ENCODE assay signal across 15 mouse cellular contexts in the genomic region with DNA sequence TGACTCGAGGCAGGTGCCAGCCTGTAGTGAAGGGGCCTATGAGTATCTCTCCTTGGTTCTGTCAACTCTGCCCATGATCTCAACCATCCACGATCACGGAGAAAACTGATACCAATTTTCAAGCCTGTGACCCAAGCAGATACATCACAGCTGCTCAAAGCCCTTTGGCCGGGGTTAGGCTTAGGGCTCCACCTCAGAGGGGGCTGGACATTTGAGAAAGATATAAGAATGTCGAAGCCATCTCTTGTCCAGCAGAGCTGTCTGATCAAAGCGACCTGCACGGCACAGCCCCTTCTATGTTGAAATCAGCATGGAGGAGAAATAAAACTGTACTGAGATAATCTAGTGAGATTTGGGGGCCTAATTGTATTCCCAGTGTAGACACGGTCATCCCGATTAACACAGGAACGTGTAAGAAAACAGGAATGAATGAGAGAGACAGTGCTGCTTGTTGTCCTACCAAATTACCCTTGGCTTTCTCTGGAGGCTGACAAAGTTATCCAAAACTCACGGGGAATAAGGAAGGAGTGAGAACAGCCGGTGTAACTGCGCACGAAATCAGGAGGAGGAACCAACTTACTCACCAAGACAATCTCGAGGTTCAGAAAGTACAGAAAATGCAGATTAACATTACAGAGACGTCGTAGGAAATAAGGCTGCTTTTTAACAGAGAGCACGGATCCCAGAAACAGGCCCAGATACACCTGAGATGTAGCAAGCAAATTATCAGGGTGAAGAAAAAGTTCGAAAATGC.
"Had no signal": no experiment of that assay in that cellular context is flagged by ENCODE, and none has a peak within 500 bp of the region (broad histone marks: within the 10 kb centered on the region; RNA-seq: fewer than 3 reads in every experiment).

No protein-coding gene starts in this region.

- H3K9me3 ChIP-seq: kidney, embryonic 15.5 days; liver, embryonic 13.5 days; megakaryocyte, embryonic 14.5 days; midbrain, embryonic 10.5 days; midbrain, embryonic 13.5 days had no signal

- DNase-seq: kidney, adult 11 months; kidney, adult 8-10 months; kidney, postnatal 10 days; kidney, postnatal 36 days; layer of hippocampus, postnatal 36 days; liver, embryonic 13.5 days; lung, adult 2 months had no signal

- H3K9ac ChIP-seq: kidney, embryonic 15.5 days; liver, embryonic 13.5 days; midbrain, embryonic 13.5 days had no signal

- H3K4me2 ChIP-seq: liver, embryonic 13.5 days; midbrain, embryonic 13.5 days had no signal

- H3K4me1 ChIP-seq: midbrain, embryonic 13.5 days had no signal

- H3K36me3 ChIP-seq: kidney, embryonic 15.5 days; liver, embryonic 13.5 days; midbrain, embryonic 10.5 days; midbrain, embryonic 13.5 days had no signal

- ATAC-seq: midbrain, embryonic 16.5 days had no signal

- H3K4me3 ChIP-seq: kidney, embryonic 15.5 days; left cerebral cortex, adult 2 months; liver, embryonic 13.5 days; megakaryocyte, embryonic 14.5 days; midbrain, embryonic 10.5 days; midbrain, embryonic 13.5 days; myocyte had no signal

- H3K27ac ChIP-seq: kidney, embryonic 15.5 days; left cerebral cortex, adult 2 months; liver, embryonic 13.5 days; midbrain, embryonic 10.5 days; midbrain, embryonic 13.5 days; stomach, postnatal 0 days had no signal

- H3K27me3 ChIP-seq: kidney, embryonic 15.5 days; liver, embryonic 13.5 days; midbrain, embryonic 13.5 days had no signal
